Mouse (Mus musculus) lung, postnatal 0 days (tissue): Measurements from ENCODE around the gene Nr2f2.

ENCODE experiments used
- CTCF ChIP-seq: IDR thresholded peaks from 2 replicates; pipeline ENCODE4 v1.5.1; 2016; ENCODE audit warnings: antibody characterized with exemption, mild to moderate bottlenecking
- EP300 ChIP-seq: IDR thresholded peaks from 2 replicates; pipeline ENCODE4 v1.6.1; 2016; ENCODE audit warnings: antibody characterized with exemption, mild to moderate bottlenecking, control low read depth

DNA sequence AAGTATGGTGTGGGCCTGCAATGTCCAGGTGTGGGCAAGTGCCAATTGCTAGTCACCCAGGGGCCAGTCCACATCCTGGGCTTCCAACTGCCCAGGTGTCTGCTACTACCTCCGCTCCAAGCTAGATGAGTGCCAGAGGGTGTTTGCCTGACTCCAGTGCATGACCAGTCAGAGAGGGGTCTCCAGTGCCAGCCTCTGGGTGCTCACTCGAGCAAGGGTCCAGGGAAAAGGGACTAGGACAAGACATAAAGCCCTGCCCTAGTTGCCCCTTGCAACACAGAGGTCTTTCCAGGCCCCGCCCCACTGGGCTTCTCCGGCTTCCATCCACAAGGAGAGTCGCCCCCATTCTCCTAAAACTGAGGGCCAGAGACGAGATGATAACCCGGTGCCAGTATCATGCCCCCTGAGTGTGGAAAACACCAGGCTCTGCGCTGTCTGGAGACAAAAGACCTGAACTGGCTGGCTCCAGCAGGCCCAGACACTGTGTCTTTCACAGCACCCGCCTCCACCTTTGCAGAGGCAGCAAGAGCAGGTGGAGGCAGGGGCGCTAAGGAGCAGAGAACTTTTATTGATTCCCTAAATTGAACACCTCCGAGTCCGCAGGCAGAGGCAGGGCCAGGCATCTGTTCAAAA is 26.4 kb downstream of the Nr2f2 start:
- TF ChIP-seq CTCF (no peak), EP300 (no peak)
